Mouse (Mus musculus) hindbrain, embryonic 13.5 days (tissue): ENCODE results near the gene Rmnd5a. TPM values are rescaled to one million over a fixed set of nuclear protein-coding genes. Genes with fewer than 3 reads are reported as not detected.

ENCODE experiments used
- ATAC-seq: fragments of 200-750 bp; cut with Nextera tagmentation; 2 replicates; pipeline ENCODE4 v1.8.0; 2017; ENCODE audit warnings: moderate TSS enrichment; ENCODE audit not compliant: low FRiP score
- H3K27ac ChIP-seq: fragments of 300-500 bp; sonication (generic); 2 replicates; pipeline ENCODE4 v1.5.1; 2015; ENCODE audit warnings: inconsistent platforms, mild to moderate bottlenecking, moderate library complexity
- H3K27me3 ChIP-seq: fragments of 300-500 bp; sonication (generic); 2 replicates; pipeline ENCODE4 v1.6.1; 2015; ENCODE audit warnings: mild to moderate bottlenecking, inconsistent platforms
- H3K36me3 ChIP-seq: fragments of 300-500 bp; sonication (generic); 2 replicates; pipeline ENCODE4 v1.6.1; 2015; ENCODE audit warnings: mild to moderate bottlenecking, inconsistent platforms
- H3K4me1 ChIP-seq: fragments of 300-500 bp; sonication (generic); replicated peaks from 2 replicates; pipeline ENCODE4 v1.6.1; 2015; ENCODE audit warnings: inconsistent platforms
- H3K4me2 ChIP-seq: fragments of 300-500 bp; sonication (generic); 2 replicates; pipeline ENCODE4 v1.6.1; 2015; ENCODE audit warnings: inconsistent platforms, mild to moderate bottlenecking, moderate library complexity
- H3K4me3 ChIP-seq: fragments of 300-500 bp; sonication (generic); 2 replicates; pipeline ENCODE4 v1.5.1; 2015; ENCODE audit warnings: mild to moderate bottlenecking, inconsistent platforms
- H3K9ac ChIP-seq: fragments of 300-500 bp; sonication (generic); 2 replicates; pipeline ENCODE4 v1.6.1; 2015; ENCODE audit warnings: mild to moderate bottlenecking, inconsistent platforms
- H3K9me3 ChIP-seq: fragments of 300-500 bp; sonication (generic); 2 replicates; pipeline ENCODE4 v1.6.1; 2016; ENCODE audit warnings: inconsistent platforms
- WGBS: fragments of 180-500 bp; shearing (Covaris S2); methylation state at CpG from one replicate; pipeline ENCODE4 v1.1.7; 2015; 5-methylcytosine and 5-hydroxymethylcytosine counted together
- polyA plus RNA-seq: library from polyadenylated mRNA; unstranded; fragments of >200 nt; fragmentation: Nextera tagmentation; extraction: Ambion mirVana; gene quantifications from 2 replicates; pipeline ENCODE4 v1.2.1, GENCODE M21; 2015

Rmnd5a gene
- polyA plus RNA-seq, 1 experiment from 2014 or later: 7.8 TPM

- Histone ChIP-seq H3K4me3 (no peak overlapping the region), H3K9me3 (no peaks in the 10 kb centered on the region), H3K27me3 (no peaks in the 10 kb centered on the region), H3K36me3 (no peaks in the 10 kb centered on the region), H3K4me1 (no peaks in the 10 kb centered on the region), H3K27ac (no peak overlapping the region), H3K4me2 (no peak overlapping the region), H3K9ac (no peak overlapping the region)
- ATAC-seq: no peak
- 82% methylated on average over 4 of the region's 4 CpGs for WGBS
Measured at GRCm38 (mm10) chr6:71360221-71360620, 80.2 kb downstream of the Rmnd5a start.

DNA sequence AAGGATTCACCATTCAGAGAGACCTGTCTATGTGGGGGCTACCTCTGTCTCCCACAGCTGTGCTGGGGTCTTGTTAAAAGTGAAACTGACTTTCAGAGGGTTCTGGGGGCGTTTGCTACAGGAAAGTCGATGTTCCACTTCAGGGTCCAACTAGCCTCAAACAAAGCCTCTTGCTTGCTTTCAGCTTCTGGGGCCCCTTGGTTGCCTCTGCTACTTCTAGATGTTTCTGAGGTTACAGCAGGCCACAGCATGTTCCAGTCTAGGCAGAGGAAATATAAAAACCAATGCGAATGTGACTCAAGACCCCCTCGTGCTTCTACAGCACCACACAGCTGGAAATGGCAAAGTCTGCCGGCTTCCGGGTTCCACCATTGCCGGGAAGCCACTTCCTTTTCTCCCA is 82.9 kb downstream of the Rmnd5a start:
- no peak overlapping the region for H3K4me3 ChIP-seq
- no peak overlapping the region for H3K9ac ChIP-seq
- H3K4me1 ChIP-seq: no peaks in the 10 kb centered on the region
- no peaks in the 10 kb centered on the region for H3K36me3 ChIP-seq
- H3K4me2 ChIP-seq: no peak overlapping the region
- H3K27me3 ChIP-seq: no peaks in the 10 kb centered on the region
- ATAC-seq: no peak
- no peaks in the 10 kb centered on the region for H3K9me3 ChIP-seq
- H3K27ac ChIP-seq: no peak overlapping the region
- WGBS: 91% methylated on average over 7 of the region's 7 CpGs

GRCm38 (mm10) chr6:71353722-71354121 is 86.7 kb downstream of the Rmnd5a start:
- no peak overlapping the region for H3K27ac ChIP-seq
- H3K9ac ChIP-seq: no peak overlapping the region
- H3K4me3 ChIP-seq: no peak overlapping the region
- ATAC-seq: no peak
- H3K27me3 ChIP-seq: no peaks in the 10 kb centered on the region
- H3K4me2 ChIP-seq: no peak overlapping the region
- H3K4me1 ChIP-seq: no peaks in the 10 kb centered on the region
- WGBS: 77% methylated on average over 2 of the region's 2 CpGs
- no peaks in the 10 kb centered on the region for H3K9me3 ChIP-seq
- H3K36me3 ChIP-seq: no peaks in the 10 kb centered on the region

GRCm38 (mm10) chr6:71352866-71353427 is 87.5 kb downstream of the Rmnd5a start:
- no peak overlapping the region for H3K9ac ChIP-seq
- WGBS: 86% methylated on average over 10 of the region's 10 CpGs
- H3K4me2 ChIP-seq: no peak overlapping the region
- no peaks in the 10 kb centered on the region for H3K27me3 ChIP-seq
- ATAC-seq: no peak
- H3K27ac ChIP-seq: no peak overlapping the region
- no peaks in the 10 kb centered on the region for H3K36me3 ChIP-seq
- H3K9me3 ChIP-seq: no peaks in the 10 kb centered on the region
- no peaks in the 10 kb centered on the region for H3K4me1 ChIP-seq
- no peak overlapping the region for H3K4me3 ChIP-seq

DNA sequence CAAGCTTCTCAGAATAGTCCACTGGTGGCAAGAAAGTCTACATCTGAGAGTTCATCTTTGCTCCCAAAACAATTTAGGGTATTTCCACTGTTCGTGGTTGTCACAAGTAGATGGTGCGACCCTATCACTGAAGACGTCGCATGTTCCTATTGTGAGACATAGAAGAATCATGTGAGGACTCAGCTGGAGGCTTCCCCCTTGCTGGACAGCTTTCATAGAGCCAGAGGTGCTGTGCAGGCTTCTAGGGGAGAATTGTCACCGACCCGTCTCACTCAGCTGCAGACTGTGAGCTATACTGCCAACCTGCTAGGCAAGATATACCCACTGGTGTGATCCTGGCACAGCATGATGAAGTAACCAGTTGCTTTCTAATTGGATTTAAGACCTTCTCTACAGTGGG is 88.2 kb downstream of the Rmnd5a start:
- Histone ChIP-seq H3K27me3 (no peaks in the 10 kb centered on the region), H3K9me3 (no peaks in the 10 kb centered on the region), H3K36me3 (no peaks in the 10 kb centered on the region), H3K4me2 (no peak overlapping the region), H3K9ac (no peak overlapping the region), H3K27ac (no peak overlapping the region), H3K4me1 (no peaks in the 10 kb centered on the region), H3K4me3 (no peak overlapping the region)
- WGBS: 96% methylated on average over 6 of the region's 6 CpGs
- no peak for ATAC-seq

DNA sequence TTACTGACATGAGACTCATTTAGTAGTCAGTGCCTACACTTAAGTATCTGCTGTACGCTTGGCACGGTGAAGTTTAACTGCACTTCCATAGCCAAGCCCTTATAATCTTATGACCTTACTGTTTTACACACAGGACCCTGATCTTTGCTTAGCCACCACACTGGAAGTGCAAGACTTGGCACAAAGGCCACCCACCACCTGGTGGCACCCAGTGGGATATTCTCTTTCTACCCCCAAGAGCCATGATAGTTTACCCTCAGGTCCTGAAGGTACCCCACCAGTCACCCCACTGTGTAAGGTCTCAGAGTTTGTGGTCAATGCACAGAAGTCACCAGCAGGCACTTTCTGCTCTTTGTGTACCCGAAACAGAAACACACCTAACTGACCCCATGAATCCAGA is 89.2 kb downstream of the Rmnd5a start:
- H3K9me3 ChIP-seq: no peaks in the 10 kb centered on the region
- H3K27me3 ChIP-seq: no peaks in the 10 kb centered on the region
- H3K4me2 ChIP-seq: no peak overlapping the region
- H3K9ac ChIP-seq: no peak overlapping the region
- no peak for ATAC-seq
- H3K36me3 ChIP-seq: no peaks in the 10 kb centered on the region
- H3K4me3 ChIP-seq: no peak overlapping the region
- 93% methylated on average over 3 of the region's 3 CpGs for WGBS
- H3K27ac ChIP-seq: no peak overlapping the region
- no peaks in the 10 kb centered on the region for H3K4me1 ChIP-seq

DNA sequence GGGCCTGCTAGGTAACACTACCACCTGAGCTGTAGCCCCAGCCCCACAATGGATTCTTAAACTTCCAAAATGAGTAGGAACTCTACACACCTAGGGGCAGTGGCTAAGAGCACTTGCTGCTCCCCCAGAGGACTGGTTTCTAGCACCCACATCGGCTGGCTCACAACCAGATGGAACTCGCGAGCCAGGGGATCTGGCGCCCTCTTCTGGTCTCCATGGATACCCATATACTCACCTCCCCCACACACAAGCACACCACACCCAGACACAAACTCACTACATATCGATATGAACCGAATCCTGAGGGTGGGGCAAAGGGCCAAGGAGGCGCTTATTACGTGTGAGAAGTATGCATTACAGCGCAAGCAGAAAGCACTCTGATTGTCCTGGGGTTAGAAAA is 92.4 kb downstream of the Rmnd5a start:
- no peak overlapping the region for H3K4me2 ChIP-seq
- no peak overlapping the region for H3K27ac ChIP-seq
- no peaks in the 10 kb centered on the region for H3K4me1 ChIP-seq
- no peak for ATAC-seq
- H3K9me3 ChIP-seq: no peaks in the 10 kb centered on the region
- no peak overlapping the region for H3K9ac ChIP-seq
- H3K27me3 ChIP-seq: no peaks in the 10 kb centered on the region
- 97% methylated on average over 9 of the region's 9 CpGs for WGBS
- no peak overlapping the region for H3K4me3 ChIP-seq
- H3K36me3 ChIP-seq: no peaks in the 10 kb centered on the region

DNA sequence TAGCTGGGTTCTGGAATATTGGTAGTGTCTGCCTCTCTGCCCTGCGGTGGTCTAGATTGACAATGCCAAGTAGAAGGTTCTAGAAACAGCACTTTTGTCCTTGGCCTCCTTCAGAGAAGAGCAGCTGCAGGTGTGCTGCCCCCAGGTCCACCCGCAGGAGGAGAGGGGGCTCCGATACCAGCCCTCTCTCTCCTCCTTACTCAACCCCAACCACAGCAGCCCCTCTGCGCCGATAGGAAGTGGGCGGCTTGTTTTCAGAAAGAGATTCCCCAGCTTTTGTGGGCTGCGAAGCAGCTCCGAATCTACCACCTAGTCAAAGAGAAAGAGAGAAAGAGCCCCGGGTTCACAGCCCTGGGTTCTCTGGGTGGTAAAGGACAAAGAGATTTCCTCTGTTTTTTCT is 99.3 kb downstream of the Rmnd5a start:
- WGBS: 91% methylated on average over 9 of the region's 9 CpGs
- ATAC-seq: no peak
- Histone ChIP-seq H3K4me3 (no peak overlapping the region), H3K9ac (no peak overlapping the region), H3K27me3 (no peaks in the 10 kb centered on the region), H3K27ac (no peak overlapping the region), H3K9me3 (no peaks in the 10 kb centered on the region), H3K4me1 (no peaks in the 10 kb centered on the region), H3K36me3 (no peaks in the 10 kb centered on the region), H3K4me2 (no peak overlapping the region)

- Histone ChIP-seq H3K27ac (no peak overlapping the region), H3K27me3 (no peaks in the 10 kb centered on the region), H3K9ac (no peak overlapping the region), H3K9me3 (no peaks in the 10 kb centered on the region), H3K36me3 (no peaks in the 10 kb centered on the region), H3K4me3 (no peak overlapping the region), H3K4me1 (no peaks in the 10 kb centered on the region), H3K4me2 (no peak overlapping the region)
- WGBS: 89% methylated on average over 4 of the region's 4 CpGs
- ATAC-seq: no peak
Measured at GRCm38 (mm10) chr6:71339351-71339750, 101.1 kb downstream of the Rmnd5a start.

- H3K27me3 ChIP-seq: no peaks in the 10 kb centered on the region
- no peak overlapping the region for H3K27ac ChIP-seq
- H3K9ac ChIP-seq: no peak overlapping the region
- ATAC-seq: no peak
- H3K36me3 ChIP-seq: no peaks in the 10 kb centered on the region
- H3K4me1 ChIP-seq: no peaks in the 10 kb centered on the region
- H3K4me3 ChIP-seq: no peak overlapping the region
- WGBS: 92% methylated on average over 3 of the region's 3 CpGs
- H3K4me2 ChIP-seq: no peak overlapping the region
- no peaks in the 10 kb centered on the region for H3K9me3 ChIP-seq
Measured at GRCm38 (mm10) chr6:71338941-71339340, 101.5 kb downstream of the Rmnd5a start.

Other genes with a start within 250 kb of the Rmnd5a start
- not detected in 2 replicates for gene Fabp1, start 240.8 kb downstream of the Rmnd5a start, polyA plus RNA-seq
- 24.2 and 25.5 TPM in 2 replicates for gene Krcc1, start 169.0 kb downstream of the Rmnd5a start, polyA plus RNA-seq
- gene Smyd1, start 118.4 kb downstream of the Rmnd5a start, polyA plus RNA-seq: 0.35 and 0.43 TPM in 2 replicates
- 0.10 TPM in 1 of 2 replicates, not detected in the other for gene Cd8b1, start 117.8 kb downstream of the Rmnd5a start, polyA plus RNA-seq
- gene Cd8a, start 67.2 kb downstream of the Rmnd5a start, polyA plus RNA-seq: not detected in 2 replicates
- gene Rnf103, start 53.3 kb upstream of the Rmnd5a start, polyA plus RNA-seq: 23.1 and 23.8 TPM in 2 replicates
- gene Chmp3, start 103.2 kb upstream of the Rmnd5a start, polyA plus RNA-seq: 53.9 and 55.0 TPM in 2 replicates
- gene Kdm3a, start 192.4 kb upstream of the Rmnd5a start, polyA plus RNA-seq: 52.0 and 54.3 TPM in 2 replicates